In the genomic region with DNA sequence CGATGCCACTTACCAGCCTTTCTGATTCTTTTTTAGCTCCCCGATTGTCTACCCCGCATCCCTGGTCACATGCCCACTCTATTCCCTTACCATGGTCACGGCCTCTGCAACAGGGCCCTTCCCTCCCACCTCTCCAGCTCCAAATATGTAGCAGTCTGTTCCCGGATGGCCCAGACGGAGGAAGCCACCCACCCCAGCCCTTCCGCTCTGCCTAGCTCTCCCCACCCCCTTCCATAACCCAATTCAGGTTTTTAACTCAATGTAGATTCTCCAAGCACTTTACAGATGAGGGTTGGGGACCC, we compare ENCODE assay signal across 8 mouse cellular contexts. TPM values are rescaled to one million over a fixed set of nuclear protein-coding genes. Genes with fewer than 3 reads are reported as not detected.
DNase-seq lines count a peak whose midpoint lies in the region; ATAC-seq and TF ChIP-seq lines count a peak whose summit lies in the region.

No protein-coding gene starts in this region.

- H3K27ac ChIP-seq in gastrocnemius, adult 2 months: peak overlapping the region; percentile 93
- H3K27ac ChIP-seq in forebrain, embryonic 10.5 days: peak overlapping the region; percentile 51; the same call in 1 of the 2 replicates
- peak overlapping the region; percentile 69; the same call in 1 of the 2 replicates for H3K27ac ChIP-seq in intestine, embryonic 16.5 days (ENCODE audit: low read length)

- no peak for ATAC-seq in intestine, embryonic 16.5 days

- WGBS in forebrain, embryonic 10.5 days: 76% methylated on average over 7 of the region's 7 CpGs
- WGBS in intestine, embryonic 16.5 days: 55% methylated on average over 7 of the region's 7 CpGs

- DNase-seq in gastrocnemius, adult 2 months: peak; percentile 57
- no peak for DNase-seq in gastrocnemius, postnatal 10 days
- no peak for DNase-seq in forebrain, embryonic 10.5 days (ENCODE audit: extremely low spot score, low spot score)
- peak; percentile 60 to 74 for DNase-seq in lung, postnatal 4 days
- no peak for DNase-seq in embryo, embryonic 11 days
- no peak for DNase-seq in embryo, embryonic 9.5 days (ENCODE audit: extremely low spot score)
- no peak for DNase-seq in urinary bladder, adult 18-20 months (ENCODE audit: low spot score in 2 of 2)

- TF ChIP-seq CTCF in gastrocnemius, adult 2 months (IDR thresholded peaks at IDR 0.05): no peak

- H3K4me2 ChIP-seq in intestine, embryonic 16.5 days (ENCODE audit: low read depth, low read length): no peak overlapping the region

- peak overlapping the region; percentile 51 for H3K4me3 ChIP-seq in gastrocnemius, adult 2 months
- H3K4me3 ChIP-seq in forebrain, embryonic 10.5 days: peak overlapping the region; percentile 21
- H3K4me3 ChIP-seq in intestine, embryonic 16.5 days (ENCODE audit: low read length): no peak overlapping the region

- H3K9me3 ChIP-seq in forebrain, embryonic 10.5 days: no peaks in the 10 kb centered on the region
- no peaks in the 10 kb centered on the region for H3K9me3 ChIP-seq in intestine, embryonic 16.5 days (ENCODE audit: control insufficient read depth, low read length)

- peaks cover 70% of the 10 kb centered on the region for H3K36me3 ChIP-seq in forebrain, embryonic 10.5 days (replicated peaks)
- peaks cover 29% of the 10 kb centered on the region for H3K36me3 ChIP-seq in intestine, embryonic 16.5 days (ENCODE audit: control insufficient read depth, insufficient read depth, low read length)

- intact Hi-C loops in gastrocnemius, adult 2 months (cut with DNase I): no loop called here

- H3K27me3 ChIP-seq in forebrain, embryonic 10.5 days (ENCODE audit: poor library complexity, severe bottlenecking): no peaks in the 10 kb centered on the region
- H3K27me3 ChIP-seq in intestine, embryonic 16.5 days (replicated peaks; ENCODE audit: control insufficient read depth, insufficient read depth, low read length): no peaks in the 10 kb centered on the region

- H3K4me1 ChIP-seq in forebrain, embryonic 10.5 days: peaks cover 100% of the 10 kb centered on the region
- H3K4me1 ChIP-seq in intestine, embryonic 16.5 days (ENCODE audit: control insufficient read depth, insufficient read depth, low read length): peaks cover 89% of the 10 kb centered on the region

- H3K9ac ChIP-seq in intestine, embryonic 16.5 days (ENCODE audit: low read depth, low read length): no peak overlapping the region

RNA-seq across cellular contexts. Expression of a gene that starts 8.6 kb away (rescaled TPM):
- total RNA-seq in gastrocnemius, adult 2 months (2021): 10 to 100 TPM; 34.3 to 39.8 TPM
- 10 to 100 TPM; 34.3 to 62.7 TPM for total RNA-seq in gastrocnemius, postnatal 10 days (2021)
- polyA plus RNA-seq in forebrain, embryonic 10.5 days (2016; fragmentation: Nextera tagmentation; extraction: Ambion mirVana): 19.1 and 19.8 TPM in 2 replicates
- polyA plus RNA-seq in intestine, embryonic 16.5 days (2015; fragmentation: Nextera tagmentation; extraction: Ambion mirVana): 8.8 and 10.3 TPM in 2 replicates

RNA-seq across cellular contexts. Expression of a gene that starts 9.1 kb away (rescaled TPM):
- total RNA-seq in gastrocnemius, adult 2 months (2021): 10 to 100 TPM; 22.1 to 30.7 TPM
- 10 to 100 TPM; 84.3 to 88.4 TPM for total RNA-seq in gastrocnemius, postnatal 10 days (2021)
- polyA plus RNA-seq in forebrain, embryonic 10.5 days (2016; fragmentation: Nextera tagmentation; extraction: Ambion mirVana): 90.9 and 116 TPM in 2 replicates
- polyA plus RNA-seq in intestine, embryonic 16.5 days (2015; fragmentation: Nextera tagmentation; extraction: Ambion mirVana): 53.2 and 62.6 TPM in 2 replicates

RNA-seq across cellular contexts. Expression of a gene that starts 16.0 kb away (rescaled TPM):
- 1 to 10 TPM; 6.6 to 7.1 TPM for total RNA-seq in gastrocnemius, adult 2 months (2021)
- 1 to 10 TPM; 3.9 to 5.5 TPM for total RNA-seq in gastrocnemius, postnatal 10 days (2021)
- 9.8 and 10.7 TPM in 2 replicates for polyA plus RNA-seq in forebrain, embryonic 10.5 days (2016; fragmentation: Nextera tagmentation; extraction: Ambion mirVana)
- polyA plus RNA-seq in intestine, embryonic 16.5 days (2015; fragmentation: Nextera tagmentation; extraction: Ambion mirVana): 23.6 TPM in 2 replicates

RNA-seq across cellular contexts. Expression of a gene that starts 16.1 kb away (rescaled TPM):
- 1 to 10 TPM; 1.8 to 2.3 TPM for total RNA-seq in gastrocnemius, adult 2 months (2021)
- 1 to 10 TPM; 2.3 to 3.2 TPM for total RNA-seq in gastrocnemius, postnatal 10 days (2021)
- 6.8 and 7.3 TPM in 2 replicates for polyA plus RNA-seq in forebrain, embryonic 10.5 days (2016; fragmentation: Nextera tagmentation; extraction: Ambion mirVana)
- 5.1 TPM in 2 replicates for polyA plus RNA-seq in intestine, embryonic 16.5 days (2015; fragmentation: Nextera tagmentation; extraction: Ambion mirVana)

RNA-seq across cellular contexts. Expression of a gene that starts 18.3 kb away (rescaled TPM):
- 100 to 1,000 TPM; 535 to 725 TPM for total RNA-seq in gastrocnemius, adult 2 months (2021)
- total RNA-seq in gastrocnemius, postnatal 10 days (2021): 100 to 1,000 TPM; 576 to 659 TPM
- polyA plus RNA-seq in forebrain, embryonic 10.5 days (2016; fragmentation: Nextera tagmentation; extraction: Ambion mirVana): 495 and 498 TPM in 2 replicates
- 846 and 854 TPM in 2 replicates for polyA plus RNA-seq in intestine, embryonic 16.5 days (2015; fragmentation: Nextera tagmentation; extraction: Ambion mirVana)

Comparison
In these comparisons a context has a peak if more than half of its experiments do, and no peak if none do; other contexts are left out.
1. DNase-seq: peak in gastrocnemius, adult 2 months (single experiment) and lung, postnatal 4 days (2 of 2); none in gastrocnemius, postnatal 10 days (single experiment), forebrain, embryonic 10.5 days (single experiment), embryo, embryonic 11 days (single experiment), embryo, embryonic 9.5 days (single experiment) and urinary bladder, adult 18-20 months (0 of 2).
2. Peak in every context shown above with its lines, with median percentiles within 50 percentile points of each other: H3K27ac ChIP-seq.